In the genomic region with DNA sequence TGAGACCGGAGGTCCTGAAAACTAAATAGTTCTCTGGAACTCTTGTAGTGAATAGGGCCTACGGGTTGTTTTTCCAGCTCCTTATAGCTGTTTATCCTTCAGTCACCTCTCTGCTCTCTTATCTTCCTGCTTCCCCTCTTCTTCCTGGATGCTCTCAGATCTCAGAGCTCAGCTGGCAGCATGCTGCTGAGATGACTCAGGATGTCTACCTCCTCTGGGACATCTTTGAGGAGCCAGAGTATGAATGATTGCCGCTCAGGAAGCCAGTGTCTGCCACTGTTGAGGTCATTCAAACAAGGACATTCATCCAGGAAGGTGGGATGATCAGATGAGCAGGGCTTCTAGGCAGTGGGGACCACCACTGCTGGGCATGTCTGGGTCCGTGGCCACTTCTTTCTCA, we compare ENCODE assay signal across 14 mouse cellular contexts.
DNase-seq lines count a peak whose midpoint lies in the region; ATAC-seq and TF ChIP-seq lines count a peak whose summit lies in the region.
"Had no signal": no experiment of that assay in that cellular context is flagged by ENCODE, and none has a peak within 500 bp of the region (broad histone marks: within the 10 kb centered on the region; RNA-seq: fewer than 3 reads in every experiment).

No protein-coding gene starts in this region.

- H3K9ac ChIP-seq in heart, embryonic 16.5 days (ENCODE audit: low read length) = no peak overlapping the region
- no peak overlapping the region for H3K9ac ChIP-seq in heart, postnatal 0 days (replicated peaks; ENCODE audit: low read depth, low read length)
- H3K9ac ChIP-seq in hindbrain, embryonic 16.5 days (ENCODE audit: low read depth, low read length) = no peak overlapping the region
- H3K9ac ChIP-seq: forebrain, embryonic 13.5 days; limb, embryonic 12.5 days had no signal

- H3K4me2 ChIP-seq in heart, embryonic 16.5 days (ENCODE audit: low read depth, low read length) = no peak overlapping the region
- no peak overlapping the region for H3K4me2 ChIP-seq in heart, postnatal 0 days (ENCODE audit: low read depth, low read length)
- H3K4me2 ChIP-seq in hindbrain, embryonic 16.5 days (ENCODE audit: low read length) = no peak overlapping the region
- H3K4me2 ChIP-seq: forebrain, embryonic 13.5 days; limb, embryonic 12.5 days; midbrain, embryonic 11.5 days had no signal

- TF ChIP-seq CTCF in heart, postnatal 0 days (IDR thresholded peaks at IDR 0.05; ENCODE audit: low read depth) = no peak

- H3K4me3 ChIP-seq in heart, embryonic 16.5 days (ENCODE audit: low read length) = no peak overlapping the region
- H3K4me3 ChIP-seq in heart, postnatal 0 days (ENCODE audit: low read depth, low read length) = no peak overlapping the region
- H3K4me3 ChIP-seq in hindbrain, embryonic 16.5 days (ENCODE audit: low read length) = no peak overlapping the region
- H3K4me3 ChIP-seq: forebrain, embryonic 13.5 days; limb, embryonic 12.5 days had no signal

- H3K27ac ChIP-seq in heart, embryonic 16.5 days (ENCODE audit: low read length) = peak overlapping the region; percentile 15
- peak overlapping the region; percentile 23 for H3K27ac ChIP-seq in heart, postnatal 0 days (ENCODE audit: low read depth)
- H3K27ac ChIP-seq in hindbrain, embryonic 16.5 days (ENCODE audit: low read depth, low read length) = no peak overlapping the region
- H3K27ac ChIP-seq: forebrain, embryonic 13.5 days; limb, embryonic 12.5 days had no signal

- H3K4me1 ChIP-seq in heart, embryonic 16.5 days (ENCODE audit: control insufficient read depth, insufficient read depth, low read length) = peaks cover 12% of the 10 kb centered on the region
- peaks cover 13% of the 10 kb centered on the region; the same call in 1 of the 2 replicates for H3K4me1 ChIP-seq in heart, postnatal 0 days (ENCODE audit: control insufficient read depth, insufficient read depth)
- no peaks in the 10 kb centered on the region for H3K4me1 ChIP-seq in hindbrain, embryonic 16.5 days (ENCODE audit: control insufficient read depth, insufficient read depth, low read depth, low read length)
- H3K4me1 ChIP-seq: forebrain, embryonic 13.5 days; limb, embryonic 12.5 days had no signal

- H3K9me3 ChIP-seq in heart, embryonic 16.5 days (replicated peaks; ENCODE audit: control insufficient read depth, low read length) = peaks cover 2% of the 10 kb centered on the region; the same call in 1 of the 2 replicates
- no peaks in the 10 kb centered on the region for H3K9me3 ChIP-seq in heart, postnatal 0 days (replicated peaks; ENCODE audit: control insufficient read depth, low read length)
- H3K9me3 ChIP-seq in hindbrain, embryonic 16.5 days (ENCODE audit: control insufficient read depth, low read length) = no peaks in the 10 kb centered on the region
- H3K9me3 ChIP-seq: forebrain, embryonic 13.5 days; limb, embryonic 12.5 days had no signal

- H3K36me3 ChIP-seq in heart, embryonic 16.5 days (ENCODE audit: control insufficient read depth, insufficient read depth) = peaks cover 2% of the 10 kb centered on the region; the same call in 1 of the 2 replicates
- no peaks in the 10 kb centered on the region for H3K36me3 ChIP-seq in heart, postnatal 0 days (replicated peaks; ENCODE audit: control insufficient read depth, insufficient read depth, low read length)
- no peaks in the 10 kb centered on the region for H3K36me3 ChIP-seq in hindbrain, embryonic 16.5 days (ENCODE audit: control insufficient read depth, insufficient read depth, low read length)
- H3K36me3 ChIP-seq: limb, embryonic 12.5 days had no signal

- ATAC-seq in heart, embryonic 16.5 days (replicated peaks; ENCODE audit: extremely low read depth, insufficient read depth, low FRiP score) = no peak
- 0 out of 2 replicates have a peak, but pooled peaks have one; percentile 47 for ATAC-seq in heart, postnatal 0 days (ENCODE audit: insufficient read depth, low read depth)
- ATAC-seq in hindbrain, embryonic 16.5 days = no peak
- ATAC-seq: forebrain, embryonic 13.5 days had no signal

- WGBS in heart, embryonic 16.5 days = 58% methylated on average over 4 of the region's 4 CpGs
- 62% methylated on average over 4 of the region's 4 CpGs for WGBS in heart, postnatal 0 days
- 92% methylated on average over 4 of the region's 4 CpGs for WGBS in hindbrain, embryonic 16.5 days

- no peak for TF ChIP-seq EP300 in heart, postnatal 0 days (IDR thresholded peaks at IDR 0.05; ENCODE audit: low read depth)

- no peaks in the 10 kb centered on the region for H3K27me3 ChIP-seq in heart, embryonic 16.5 days (ENCODE audit: control insufficient read depth, insufficient read depth, low read length)
- no peaks in the 10 kb centered on the region for H3K27me3 ChIP-seq in heart, postnatal 0 days (ENCODE audit: control insufficient read depth, insufficient read depth, low read length)
- H3K27me3 ChIP-seq in hindbrain, embryonic 16.5 days (replicated peaks; ENCODE audit: control insufficient read depth, insufficient read depth, low read length) = no peaks in the 10 kb centered on the region
- H3K27me3 ChIP-seq: forebrain, embryonic 13.5 days; limb, embryonic 12.5 days had no signal

- DNase-seq in heart, adult 18-20 months = no peak
- peak; percentile 21 for DNase-seq in brain, adult 2 months (ENCODE audit: low read depth, low spot score)
- DNase-seq in heart, postnatal 0 days (ENCODE audit: low spot score) = no peak
- DNase-seq in kidney, postnatal 14 days = peak; percentile 43
- DNase-seq in thymus, postnatal 10 days (ENCODE audit: low spot score in 2 of 2) = no peak
- DNase-seq: adrenal gland, postnatal 25 days; cerebellum, adult 8-10 months; gastrocnemius, postnatal 25 days; layer of hippocampus, postnatal 36 days had no signal

Comparison
In these comparisons a context has a peak if more than half of its experiments do, and no peak if none do; other contexts are left out.
1. DNase-seq: peak in brain, adult 2 months (single experiment) and kidney, postnatal 14 days (single experiment); none in heart, adult 18-20 months (0 of 2), heart, postnatal 0 days (single experiment) and thymus, postnatal 10 days (0 of 2).